Mouse (Mus musculus) gonadal fat pad, adult 2 months (tissue): ENCODE measurements at regions not wholly inside any gene's neighbourhood (a gene's known extent, or its start where the extent isn't known, plus 50 kb on each side); places are given as distances from the start of the nearest gene placed in this dataset.

Experiments
- DNase-seq: peaks from one replicate; pipeline ENCODE4 v3.0.0-alpha.2; 2012; ENCODE audit warnings: low read depth

- DNase-seq, result no peak
Measured at GRCm38 (mm10) chr2:160192661-160193060, 141.3 kb downstream of the Gm826 start.

DNA sequence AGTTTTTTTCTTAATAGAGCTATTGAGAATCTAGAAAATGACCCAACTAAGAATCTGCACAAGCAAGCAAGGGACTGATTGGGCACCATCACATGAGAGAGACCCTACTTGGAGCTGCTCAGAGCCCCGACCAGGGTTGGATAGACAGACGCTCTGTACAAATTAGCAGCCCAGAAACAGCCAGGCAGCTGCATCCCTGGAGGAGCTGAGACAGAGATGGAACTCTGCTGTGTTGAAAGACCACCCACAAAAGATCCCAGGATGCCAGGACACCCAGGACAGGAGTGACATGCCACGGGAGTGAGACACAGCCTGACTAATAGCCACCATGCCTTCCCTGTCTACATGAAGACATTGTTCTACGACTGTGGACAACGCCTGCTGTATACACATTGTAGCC is 147.9 kb downstream of the Gm826 start:
- DNase-seq, result no peak

- no peak for DNase-seq
Measured at GRCm38 (mm10) chr2:160170975-160171515, 162.9 kb downstream of the Gm826 start.

- DNase-seq, result no peak
Measured at GRCm38 (mm10) chr2:160158599-160159261, 175.2 kb downstream of the Gm826 start.

- DNase-seq, result no peak
Measured at GRCm38 (mm10) chr2:160153781-160154180, 180.2 kb downstream of the Gm826 start.

DNA sequence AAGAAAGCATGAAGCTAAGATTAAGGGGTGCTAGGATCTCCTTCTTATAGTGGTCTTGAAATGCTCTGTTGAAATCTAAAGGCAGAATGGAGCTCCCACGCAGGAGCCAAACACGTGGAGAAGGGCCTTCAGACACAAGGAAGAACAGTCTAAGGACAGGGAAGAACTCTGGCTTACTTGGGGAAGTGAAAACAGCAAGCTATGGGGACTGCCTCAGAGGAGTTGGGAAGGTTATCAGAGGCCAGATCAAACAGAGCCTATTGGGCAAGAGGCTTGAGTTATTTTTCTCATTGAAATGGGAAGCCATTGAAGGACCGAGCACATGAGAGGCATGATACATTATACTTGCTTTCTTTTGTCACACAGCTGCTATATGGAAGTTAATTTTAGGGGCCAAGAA is 181.9 kb downstream of the Gm826 start:
- DNase-seq, result no peak

DNA sequence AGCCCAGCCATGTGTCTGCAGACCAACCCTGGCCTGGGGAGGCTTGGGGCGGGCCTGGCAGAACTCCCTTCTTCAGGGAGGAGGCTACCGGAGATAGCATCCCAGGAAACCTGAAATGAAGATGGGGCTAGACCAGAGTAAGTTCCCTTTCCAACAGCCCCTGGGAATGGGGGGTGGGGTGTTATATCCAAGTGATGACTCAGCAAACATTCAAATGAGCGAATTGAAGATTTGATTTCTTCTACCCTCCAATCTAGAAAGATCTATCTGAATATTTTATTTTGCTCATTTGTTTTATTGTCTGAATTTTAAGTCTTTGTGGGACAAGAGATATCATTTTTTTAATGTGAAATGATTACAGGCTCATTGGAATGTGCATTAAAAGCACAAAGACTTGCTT is 185.0 kb downstream of the Gm826 start:
- no peak for DNase-seq

DNA sequence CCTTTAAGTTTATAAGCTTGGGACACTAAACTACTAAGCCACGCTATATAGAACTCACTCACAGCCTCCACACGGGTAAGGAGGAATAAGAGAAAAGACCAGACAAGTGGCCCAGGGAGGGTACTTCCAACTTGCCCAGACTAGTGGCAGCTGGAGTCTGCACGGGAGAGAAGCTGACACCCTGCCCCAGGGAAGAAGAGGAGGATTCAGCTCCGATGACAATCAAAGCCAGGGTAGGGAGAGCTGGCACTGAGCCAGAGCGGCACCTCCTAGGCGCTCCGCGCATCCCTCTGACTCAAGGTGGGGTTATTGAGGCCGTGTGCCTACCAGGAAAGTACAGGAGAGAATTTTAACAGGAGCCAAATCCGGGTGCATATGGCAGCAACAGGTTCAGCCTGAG is 185.4 kb downstream of the Gm826 start:
- DNase-seq, result no peak

- peak; percentile 79 for DNase-seq
Measured at GRCm38 (mm10) chr2:160148031-160148430, 185.9 kb downstream of the Gm826 start.

GRCm38 (mm10) chr2:160140166-160140740 is 193.7 kb downstream of the Gm826 start:
- no peak for DNase-seq

GRCm38 (mm10) chr2:160138091-160138490 is 195.9 kb downstream of the Gm826 start:
- no peak for DNase-seq

GRCm38 (mm10) chr2:160131797-160132196 is 202.2 kb downstream of the Gm826 start:
- no peak for DNase-seq

DNA sequence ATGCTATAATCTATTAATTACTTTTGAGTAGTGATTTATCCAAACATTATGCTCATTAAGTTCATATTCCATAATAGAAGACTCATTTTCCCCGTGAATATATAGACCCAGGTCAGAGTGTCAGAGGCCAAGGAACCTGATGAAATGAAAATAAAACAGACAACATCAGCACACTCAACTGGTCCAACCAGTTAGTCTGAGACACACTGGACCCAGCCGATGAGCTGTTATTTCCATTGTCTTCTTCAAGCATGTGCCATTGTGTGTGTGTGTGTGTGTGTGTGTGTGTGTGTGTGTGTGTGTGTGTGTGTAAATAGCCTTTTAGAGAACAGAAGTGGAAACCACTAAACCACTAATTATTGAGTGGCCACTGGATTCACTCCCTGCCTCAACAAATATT is 202.6 kb downstream of the Gm826 start:
- no peak for DNase-seq

GRCm38 (mm10) chr2:160117148-160117547 is 216.8 kb downstream of the Gm826 start:
- DNase-seq, result no peak

DNA sequence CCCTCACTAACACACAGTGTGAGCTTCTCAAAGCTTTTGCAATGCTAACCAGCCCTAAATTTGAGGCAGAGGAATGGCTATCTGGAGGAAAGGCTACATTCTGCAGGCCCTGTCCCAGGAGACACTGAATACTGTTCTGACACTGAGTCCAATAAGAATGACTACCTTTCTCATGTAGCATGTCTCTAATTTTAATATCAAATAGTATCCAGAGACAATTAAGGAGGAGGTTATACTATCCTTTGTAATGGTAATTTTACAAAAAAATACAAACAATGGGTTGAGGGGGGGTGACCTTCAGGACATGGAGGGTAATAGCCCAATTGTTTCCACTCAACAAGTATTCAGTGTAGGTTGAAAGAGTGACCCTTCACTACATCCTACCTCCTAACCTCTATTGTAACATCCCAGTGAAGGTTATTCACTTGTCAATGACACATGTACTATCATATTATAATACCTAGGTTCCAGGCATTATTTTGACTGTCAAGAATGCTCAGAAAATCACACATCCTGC is 222.7 kb downstream of the Gm826 start:
- DNase-seq, result no peak

DNA sequence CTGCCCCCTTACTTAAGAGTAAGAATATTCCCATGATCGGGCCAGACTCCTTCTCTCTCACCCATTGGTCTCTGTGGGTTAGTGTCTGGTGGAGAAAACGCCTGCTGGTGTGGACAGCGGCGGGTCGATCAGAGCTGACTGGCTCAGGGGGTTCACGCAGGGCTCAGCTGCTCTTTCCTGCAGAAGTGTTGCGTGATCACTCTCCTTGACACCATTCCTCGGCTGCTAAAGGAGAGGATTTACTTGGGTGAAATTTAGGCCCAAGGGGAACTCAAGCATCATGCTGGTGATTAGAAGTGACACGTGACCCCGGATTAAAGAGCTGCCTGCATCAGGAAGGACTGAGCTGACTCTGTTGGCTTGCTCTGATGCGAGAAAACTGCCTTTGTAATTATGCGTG is 240.9 kb downstream of the Gm826 start:
- no peak for DNase-seq

GRCm38 (mm10) chr2:160085999-160086398 is 248.0 kb downstream of the Gm826 start:
- DNase-seq, result no peak

GRCm38 (mm10) chr2:160083674-160084073 is 250.3 kb downstream of the Gm826 start:
- no peak for DNase-seq

DNA sequence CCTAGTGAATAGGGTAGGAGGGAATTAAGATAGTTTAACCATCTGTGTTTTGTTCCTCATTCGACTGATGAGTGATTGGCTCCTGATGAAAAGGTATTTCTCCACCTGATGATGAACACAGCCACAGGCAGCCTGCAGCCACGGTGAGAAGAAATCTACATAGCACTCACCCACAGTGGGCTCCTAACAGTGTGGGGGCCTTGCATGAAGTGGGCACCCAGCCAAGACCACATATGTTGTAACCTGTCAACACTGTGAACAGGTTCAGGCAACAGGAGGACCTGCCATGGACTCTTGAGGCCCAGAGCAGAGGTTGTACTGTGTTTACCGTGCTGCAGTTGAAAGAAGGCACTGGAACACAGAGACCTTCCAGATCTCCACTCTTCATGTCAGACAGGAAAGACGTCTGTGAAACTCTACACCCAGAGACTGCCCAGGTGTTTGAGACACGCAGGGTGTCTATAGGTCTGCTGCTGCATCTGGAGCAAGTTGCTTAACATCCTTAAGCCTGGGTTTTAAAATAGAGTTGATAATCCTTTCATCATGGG is 251.8 kb downstream of the Gm826 start:
- no peak for DNase-seq

DNA sequence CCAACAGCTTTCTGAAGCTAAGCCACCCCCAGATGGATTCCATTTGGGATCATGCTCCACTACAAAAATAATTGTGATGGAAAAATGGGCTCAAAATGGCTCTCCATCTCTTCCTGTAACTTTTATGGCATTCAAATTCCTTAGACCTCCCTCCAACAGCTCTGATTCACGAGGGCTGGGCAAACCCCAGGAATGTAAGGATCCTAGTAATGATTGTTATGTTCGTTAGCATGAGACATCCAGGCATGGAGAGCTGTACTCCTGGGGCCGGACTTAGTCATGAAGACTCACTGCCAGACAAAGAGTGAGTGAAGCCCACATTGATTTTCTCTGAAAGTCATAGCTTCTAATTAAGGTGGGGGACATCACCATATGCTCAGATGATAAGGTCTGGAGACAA is 258.3 kb downstream of the Gm826 start:
- DNase-seq, result no peak

DNA sequence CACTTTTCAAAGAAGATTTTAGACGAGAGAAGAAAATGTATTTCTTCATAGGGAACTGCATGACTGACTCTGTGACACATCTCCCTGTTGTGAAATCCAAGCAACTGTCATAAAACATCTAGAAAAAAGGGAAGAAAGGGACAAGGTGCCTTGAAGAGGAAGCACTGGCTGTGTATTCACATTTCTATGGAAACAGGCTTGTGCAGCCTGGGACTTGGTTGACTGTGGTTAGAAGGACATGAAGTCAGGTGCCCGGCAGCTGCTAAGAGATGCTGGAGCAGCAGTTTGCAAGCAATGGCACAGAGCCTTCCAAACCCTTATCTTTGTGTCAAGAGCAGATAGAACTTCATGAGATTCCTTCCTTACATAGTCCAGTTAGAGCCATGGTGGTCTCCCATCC is 263.5 kb downstream of the Gm826 start:
- DNase-seq, result no peak

- DNase-seq, result no peak
Measured at GRCm38 (mm10) chr2:160068772-160069171, 265.2 kb downstream of the Gm826 start.

GRCm38 (mm10) chr2:160067904-160068303 is 266.1 kb downstream of the Gm826 start:
- DNase-seq, result no peak
